Mouse (Mus musculus) adrenal gland, postnatal 25 days (tissue): ENCODE results near the gene Sertad3. TPM values are rescaled to one million over a fixed set of nuclear protein-coding genes. Genes with fewer than 3 reads are reported as not detected.

Experiments used
- DNase-seq: peaks from one replicate; pipeline ENCODE4 v3.0.0; 2021; ENCODE audit warnings: mixed read lengths
- total RNA-seq: library from RNA; stranded (reverse); gene quantifications from 2 replicates; pipeline ENCODE4 v1.2.3, GENCODE M21; 2021

Gene Sertad3
- total RNA-seq, 1 experiment from 2014 or later: 18.5 TPM

GRCm38 (mm10) chr7:27467648-27468047, 5.9 kb upstream of the Sertad3 start:
- DNase-seq: no peak

DNA sequence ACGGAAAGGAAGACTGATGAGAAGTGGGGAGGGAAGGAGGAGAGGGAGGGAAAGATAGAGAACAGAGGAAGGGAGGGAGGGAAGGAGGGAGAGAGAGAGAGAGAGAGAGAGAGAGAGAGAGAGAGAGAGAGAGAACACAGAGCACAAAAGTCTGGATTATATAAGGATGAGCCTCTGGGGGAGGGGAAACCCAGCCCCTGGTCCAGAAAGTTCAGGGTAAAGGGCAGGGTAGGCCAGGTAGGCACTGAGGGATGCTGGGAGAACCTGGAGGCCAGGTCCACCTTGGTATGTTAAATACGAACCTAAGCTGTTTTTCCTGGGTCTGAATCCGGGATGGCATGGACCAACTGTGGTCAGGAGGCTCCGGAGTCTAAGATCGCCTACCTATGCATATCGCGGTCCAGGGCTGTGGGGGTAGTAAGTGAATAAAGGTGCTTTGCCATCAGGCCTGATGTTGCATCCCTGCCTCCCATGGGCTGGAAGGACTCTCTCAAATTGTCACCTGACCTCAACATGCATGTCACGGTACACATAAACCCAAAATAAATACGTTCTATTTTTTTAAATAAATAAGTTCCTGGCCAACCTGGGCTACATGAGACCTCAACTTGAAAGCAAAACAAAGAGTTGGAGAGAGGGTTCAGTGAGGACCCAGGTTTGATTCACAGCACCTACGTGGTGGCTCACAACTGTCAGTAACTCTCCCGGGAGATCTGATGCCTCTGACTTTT, 2.0 kb upstream of the Sertad3 start:
- DNase-seq: no peak

DNA sequence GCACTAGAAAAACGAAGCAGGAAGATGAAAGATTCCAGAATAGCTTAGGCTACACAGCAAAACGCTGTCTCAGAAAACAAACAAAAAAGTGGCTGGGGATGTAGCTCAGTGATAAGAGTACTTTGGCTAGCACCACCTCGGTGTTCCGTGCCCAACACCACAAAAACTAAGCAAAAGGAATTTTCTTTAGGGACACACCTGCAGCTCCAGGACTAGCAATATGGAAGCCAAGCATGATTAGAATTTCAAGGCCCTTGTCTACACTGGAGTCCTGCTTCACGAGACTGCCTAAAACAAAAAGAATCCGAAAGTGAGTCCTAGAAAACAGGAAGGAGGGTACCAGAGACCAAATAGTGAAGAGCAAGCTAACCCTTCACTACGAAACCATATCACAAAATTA, 972 bp upstream of the Sertad3 start:
- DNase-seq: no peak

- no peak for DNase-seq
Measured at GRCm38 (mm10) chr7:27473835-27474489, 394 bp downstream of the Sertad3 start.

GRCm38 (mm10) chr7:27474490-27474954, 954 bp downstream of the Sertad3 start:
- peak; percentile 99 for DNase-seq

- no peak for DNase-seq
Measured at GRCm38 (mm10) chr7:27475596-27475995, 2.0 kb downstream of the Sertad3 start.

- no peak for DNase-seq
Measured at GRCm38 (mm10) chr7:27476098-27476635, 2.6 kb downstream of the Sertad3 start.

DNA sequence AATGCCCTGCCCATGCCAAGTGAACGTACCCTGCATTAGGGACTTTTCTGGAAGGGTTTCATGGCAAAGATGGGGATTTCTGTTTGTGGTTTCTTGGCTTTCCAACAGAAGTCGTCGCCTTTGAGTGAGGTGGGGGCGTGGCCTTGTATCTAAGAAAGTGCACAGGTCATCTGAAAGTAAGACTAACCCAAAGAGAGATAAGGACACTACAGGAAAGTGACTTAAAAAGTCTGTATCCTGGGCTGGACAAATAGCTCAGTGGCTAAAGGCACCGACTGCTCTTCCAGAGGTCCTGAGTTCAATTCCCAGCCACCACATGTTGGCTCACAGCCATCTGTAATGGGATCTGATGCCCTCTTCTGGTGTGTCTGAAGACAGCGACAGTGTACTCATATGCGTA, 5.0 kb downstream of the Sertad3 start:
- DNase-seq: no peak

DNA sequence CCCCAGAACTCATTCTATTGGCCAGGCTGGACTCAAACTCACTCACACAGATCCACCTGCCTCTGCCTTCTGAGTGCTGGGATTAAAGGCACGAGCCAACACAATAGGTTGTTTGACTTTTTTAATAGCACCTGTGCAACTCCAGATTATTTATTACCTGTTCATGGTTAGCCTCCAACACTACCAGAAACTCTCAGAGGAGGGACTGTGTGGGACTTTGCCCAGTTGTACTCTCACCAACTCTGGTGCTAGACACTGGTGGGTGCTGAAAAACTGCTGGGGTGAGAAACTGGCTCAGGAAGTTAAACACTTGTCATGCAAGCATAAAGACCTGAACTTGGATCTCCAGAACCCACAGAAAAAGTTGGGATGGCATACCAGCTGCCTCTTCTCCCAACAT, 6.2 kb downstream of the Sertad3 start:
- no peak for DNase-seq

GRCm38 (mm10) chr7:27480506-27480905, 6.9 kb downstream of the Sertad3 start:
- DNase-seq: no peak

DNA sequence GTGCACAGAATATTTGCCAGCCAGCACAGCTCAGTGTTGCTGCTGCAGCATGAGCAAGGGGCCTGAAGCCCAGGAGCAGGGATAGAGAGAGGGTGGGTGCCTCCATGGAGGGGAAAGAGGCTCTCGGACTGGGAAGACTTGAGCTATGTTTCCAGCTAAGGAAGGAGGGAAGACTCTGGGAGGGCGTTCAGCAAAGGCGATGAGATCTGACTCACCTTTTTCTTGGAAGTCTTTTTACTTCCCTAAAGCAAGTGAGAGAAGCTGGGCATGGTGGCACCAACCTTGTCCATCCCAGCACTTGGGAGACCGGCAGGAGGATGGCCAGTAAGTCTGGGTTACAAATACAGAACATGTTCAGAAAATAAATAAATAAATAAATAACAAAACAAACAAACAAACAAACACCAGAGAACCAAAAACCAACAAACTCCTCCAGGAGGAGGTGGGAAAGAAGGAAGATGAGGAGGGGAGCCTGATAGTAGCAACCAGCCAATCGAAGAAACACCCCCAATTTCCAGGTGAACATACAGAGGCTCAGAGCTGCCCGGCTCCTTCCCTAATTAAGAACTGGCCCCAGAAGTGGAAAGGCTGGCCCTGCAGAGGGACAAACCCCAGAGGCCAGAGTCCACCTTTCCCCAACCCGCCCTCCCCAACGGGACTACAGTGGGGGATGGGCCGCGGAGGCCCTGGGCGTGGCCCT, 7.5 kb downstream of the Sertad3 start:
- no peak for DNase-seq

GRCm38 (mm10) chr7:27481627-27481969, 8.0 kb downstream of the Sertad3 start:
- peak; percentile 93 for DNase-seq

DNA sequence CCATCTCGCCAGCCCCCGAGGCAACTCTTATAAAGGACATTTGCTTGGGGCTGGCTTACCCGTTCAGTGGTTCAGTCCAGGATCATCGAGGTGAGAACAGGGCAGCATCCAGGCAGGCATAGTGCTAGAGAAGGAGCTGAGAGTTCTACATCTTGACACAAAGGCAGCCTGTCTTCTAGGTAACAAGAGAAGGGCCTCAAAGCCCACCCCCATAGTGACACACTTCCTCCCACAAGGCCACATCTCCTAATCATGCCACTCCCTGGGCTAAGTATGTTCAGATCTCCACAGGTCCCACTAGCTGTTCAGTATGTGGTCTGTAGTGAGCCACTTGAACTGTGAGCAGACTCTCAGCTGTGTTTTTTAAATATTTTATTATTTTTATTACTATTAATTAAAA, 10.3 kb downstream of the Sertad3 start:
- no peak for DNase-seq

DNA sequence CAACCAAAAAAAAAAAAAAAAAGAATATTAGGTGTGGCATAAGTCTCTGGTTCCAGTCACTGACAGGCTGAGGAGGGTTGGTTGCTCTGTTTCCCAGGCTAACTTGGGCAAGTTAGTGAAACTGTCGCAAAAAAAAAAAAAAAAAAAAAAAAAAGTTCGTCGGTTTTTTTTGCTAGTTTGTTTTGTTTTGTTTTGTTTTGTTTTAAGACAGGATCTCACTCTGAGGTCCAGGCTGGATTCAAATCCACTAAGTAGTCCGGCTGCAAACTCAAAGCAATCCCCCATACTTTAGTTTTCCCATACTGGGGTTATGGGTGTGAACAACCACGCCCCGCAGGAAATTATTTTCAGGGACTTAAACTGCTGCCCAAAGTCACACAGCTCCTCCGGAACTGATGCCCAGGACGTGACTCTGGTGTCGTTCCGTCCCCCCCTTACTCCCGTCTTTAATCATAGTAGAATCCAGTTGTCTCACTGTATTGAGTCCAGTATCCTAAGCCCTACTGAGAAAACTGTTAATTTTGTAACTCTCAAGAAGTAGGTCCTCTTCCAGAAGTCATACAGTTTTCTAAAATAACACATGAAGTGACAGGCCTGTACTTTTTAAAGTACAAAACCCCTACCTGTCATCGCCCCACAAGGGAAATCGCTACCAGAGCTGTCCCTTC, 12.7 kb downstream of the Sertad3 start:
- DNase-seq: no peak

DNA sequence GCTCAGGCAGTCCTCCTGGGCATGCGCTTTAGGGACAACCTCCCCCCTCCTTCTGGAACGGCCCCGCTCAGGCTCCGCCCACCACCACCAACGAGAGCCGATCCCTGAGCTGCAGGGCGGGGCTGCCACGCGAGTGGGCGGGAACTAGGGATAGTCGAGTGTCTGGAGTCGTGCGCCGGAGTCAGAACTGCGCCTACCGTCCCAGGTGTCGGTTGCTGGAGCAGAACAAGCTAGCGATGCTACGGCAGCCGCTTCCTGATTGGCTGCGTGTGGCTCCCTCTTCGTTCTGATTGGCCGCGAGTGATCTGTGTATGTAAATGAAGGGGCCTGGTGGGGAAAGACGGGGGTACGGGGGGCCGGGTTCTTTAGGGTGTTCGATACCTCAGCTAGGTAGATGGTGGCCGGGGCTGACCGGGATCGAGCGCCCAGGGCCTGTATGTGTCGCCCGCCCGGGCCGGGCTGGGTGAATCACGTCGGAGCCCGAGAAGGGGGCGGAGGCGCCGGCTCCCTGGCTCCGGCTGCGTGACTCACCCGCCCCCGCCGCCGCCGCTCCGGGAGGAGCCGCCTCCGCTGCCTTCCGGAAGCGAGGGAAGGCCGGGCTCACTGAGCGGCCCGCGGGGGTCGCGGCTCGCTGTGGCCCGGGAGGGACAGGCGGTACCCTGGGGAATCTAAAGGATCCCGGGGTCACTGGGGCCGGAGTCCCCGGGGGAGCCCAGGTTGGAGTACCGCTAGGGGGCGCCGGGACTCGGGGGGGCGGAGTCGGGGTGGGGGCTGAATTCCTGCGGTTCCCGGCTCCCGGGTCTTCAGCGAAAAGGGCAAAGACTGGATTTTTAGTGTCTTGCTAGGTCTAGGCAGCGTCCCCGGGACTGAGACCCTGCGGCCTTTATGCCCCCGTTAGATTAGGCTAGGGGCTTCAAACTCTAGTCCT, 13.5 kb downstream of the Sertad3 start, which contains the start of gene Sertad1:
TSS of gene Sertad1 (plus strand) at position 141 of the 928 bp plus-strand sequence.
- peak; percentile 100 for DNase-seq

- peak; percentile 84 for DNase-seq
Measured at GRCm38 (mm10) chr7:27487740-27488268, 14.2 kb downstream of the Sertad3 start.

DNA sequence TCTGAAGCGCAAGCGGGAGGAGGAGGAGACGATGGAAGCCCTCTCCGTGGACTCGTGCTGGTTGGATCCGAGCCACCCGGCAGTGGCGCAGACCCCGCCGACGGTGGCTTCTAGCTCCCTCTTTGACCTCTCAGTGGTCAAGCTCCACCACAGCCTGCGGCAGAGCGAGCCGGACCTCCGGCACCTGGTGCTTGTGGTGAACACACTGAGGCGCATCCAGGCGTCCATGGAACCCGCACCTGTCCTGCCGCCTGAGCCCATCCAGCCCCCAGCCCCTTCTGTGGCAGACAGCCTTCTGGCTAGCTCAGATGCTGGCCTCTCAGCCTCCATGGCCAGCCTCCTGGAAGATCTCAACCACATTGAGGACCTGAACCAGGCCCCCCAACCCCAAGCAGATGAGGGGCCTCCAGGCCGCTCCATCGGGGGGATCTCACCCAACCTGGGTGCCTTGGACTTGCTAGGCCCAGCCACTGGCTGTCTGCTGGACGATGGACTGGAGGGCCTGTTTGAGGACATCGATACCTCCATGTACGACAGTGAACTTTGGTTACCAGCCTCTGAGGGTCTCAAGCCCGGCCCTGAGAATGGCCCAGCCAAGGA, 15.8 kb downstream of the Sertad3 start:
- no peak for DNase-seq

DNA sequence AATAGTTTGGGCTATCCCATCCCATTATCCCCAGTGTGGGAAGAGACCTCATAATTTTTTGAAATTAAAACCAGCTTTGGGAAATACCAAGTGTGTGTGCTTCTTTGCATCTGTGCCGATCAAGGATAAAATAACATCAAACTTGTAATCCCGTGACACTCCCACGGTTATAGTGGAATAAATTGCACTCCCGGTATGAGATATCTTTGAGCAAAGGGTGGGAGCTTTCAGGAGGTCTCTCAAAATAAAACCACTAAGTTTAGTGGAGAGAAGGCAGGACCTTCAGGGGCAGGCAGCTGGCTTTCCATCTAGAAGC, 16.6 kb downstream of the Sertad3 start:
- no peak for DNase-seq

GRCm38 (mm10) chr7:27490543-27491329, 17.2 kb downstream of the Sertad3 start:
- DNase-seq: peak; percentile 97

DNA sequence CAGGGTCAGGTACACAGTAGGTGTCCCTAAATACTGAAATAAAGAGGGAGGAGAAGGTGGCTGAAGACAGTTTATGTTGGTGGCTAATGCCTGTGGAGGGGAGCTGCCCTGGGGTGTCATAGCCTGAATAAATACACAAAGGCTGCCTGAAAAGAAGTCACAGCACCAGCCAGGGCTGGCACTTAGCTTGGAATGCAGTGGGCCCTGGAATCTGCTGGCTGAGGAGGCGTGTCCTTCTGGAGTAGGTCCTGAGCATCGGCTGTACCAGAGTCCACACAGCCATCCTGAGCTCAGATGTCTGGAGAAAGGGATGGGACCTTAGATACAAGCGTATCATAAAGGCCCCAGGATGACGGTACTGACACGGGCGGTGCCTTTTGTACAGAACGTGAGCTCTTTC, 18.3 kb downstream of the Sertad3 start:
- DNase-seq: no peak
